Mouse (Mus musculus): Measurements from ENCODE around the gene Zyg11b. TPM values are rescaled to one million over a fixed set of nuclear protein-coding genes. Genes with fewer than 3 reads are reported as not detected.

The Zyg11b gene
- polyA plus RNA-seq, 1 experiment = 18.3 TPM

Other genes with a start within 250 kb of the Zyg11b start
- 11.4 and 19.9 TPM in 2 replicates for gene Podn, start 204.7 kb downstream of the Zyg11b start, polyA plus RNA-seq (2012; ENCODE audit: insufficient read depth, insufficient read length, missing spikeins)
- 804 and 975 TPM in 2 replicates for gene Scp2, start 156.1 kb downstream of the Zyg11b start, polyA plus RNA-seq (2012; ENCODE audit: insufficient read depth, insufficient read length, missing spikeins)
- 25.7 and 31.1 TPM in 2 replicates for gene Echdc2, start 135.7 kb downstream of the Zyg11b start, polyA plus RNA-seq (2012; ENCODE audit: insufficient read depth, insufficient read length, missing spikeins)
- gene Zyg11a, start 83.0 kb downstream of the Zyg11b start, polyA plus RNA-seq (2012; ENCODE audit: insufficient read depth, insufficient read length, missing spikeins) = 1.8 and 1.9 TPM in 2 replicates
- 36.8 and 56.8 TPM in 2 replicates for gene Coa7, start 27.0 kb upstream of the Zyg11b start, polyA plus RNA-seq (2012; ENCODE audit: insufficient read depth, insufficient read length, missing spikeins)
- not detected in 2 replicates for gene Shisal2a, start 82.3 kb upstream of the Zyg11b start, polyA plus RNA-seq (2012; ENCODE audit: insufficient read depth, insufficient read length, missing spikeins)
- 4.6 and 13.0 TPM in 2 replicates for gene Gpx7, start 105.9 kb upstream of the Zyg11b start, polyA plus RNA-seq (2012; ENCODE audit: insufficient read depth, insufficient read length, missing spikeins)
- 5.9 and 8.0 TPM in 2 replicates for gene Tut4, start 158.3 kb upstream of the Zyg11b start, polyA plus RNA-seq (2012; ENCODE audit: insufficient read depth, insufficient read length, missing spikeins)